Mouse (Mus musculus): ENCODE results near the gene Mns1. TPM values are rescaled to one million over a fixed set of nuclear protein-coding genes. Genes with fewer than 3 reads are reported as not detected.

The Mns1 gene
- polyA plus RNA-seq, 1 experiment from 2014 or later: 18.7 TPM

GRCm38 (mm10) chr9:72404934-72405333 is 32.9 kb upstream of the Mns1 start:
- Histone ChIP-seq H3K9ac (no peak overlapping the region), H3K27me3 (peaks cover 5% of the 10 kb centered on the region; the same call in 1 of the 2 replicates), H3K4me1 (no peaks in the 10 kb centered on the region), H3K4me2 (no peak overlapping the region), H3K4me3 (no peak overlapping the region), H3K36me3 (no peaks in the 10 kb centered on the region), H3K27ac (no peak overlapping the region), H3K9me3 (no peaks in the 10 kb centered on the region)
- WGBS: 76% methylated on average over 3 of the region's 3 CpGs
- ATAC-seq (ENCODE audit: insufficient number of reproducible peaks, low FRiP score, low TSS enrichment, low read depth): no peak

GRCm38 (mm10) chr9:72405882-72406638 is 31.8 kb upstream of the Mns1 start:
- no peak for ATAC-seq (ENCODE audit: insufficient number of reproducible peaks, low FRiP score, low TSS enrichment, low read depth)
- 85% methylated on average over 9 of the region's 9 CpGs for WGBS

DNA sequence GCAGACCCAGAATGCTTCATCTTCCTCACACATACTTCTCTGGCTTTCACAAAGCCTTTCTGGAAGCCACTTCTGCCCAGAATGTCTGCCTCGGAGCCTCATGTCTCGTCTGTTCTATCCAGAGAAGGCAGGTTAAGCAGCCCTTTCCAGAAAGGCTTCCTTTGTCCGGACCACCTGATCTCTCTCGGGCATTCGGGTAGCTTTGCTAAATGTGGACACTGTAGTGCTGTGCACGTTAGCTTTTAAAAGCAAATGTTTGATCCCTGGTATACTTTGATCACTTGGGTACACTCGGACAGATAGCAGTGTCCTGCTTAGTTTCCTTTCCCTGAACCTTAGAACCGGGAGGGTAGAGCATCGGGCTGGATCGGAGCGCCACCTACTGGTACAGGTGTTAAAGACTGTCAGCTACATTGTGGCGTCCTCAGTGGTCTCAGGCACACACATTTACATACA is 29.7 kb upstream of the Mns1 start:
- H3K27me3 ChIP-seq: peaks cover 5% of the 10 kb centered on the region; the same call in 1 of the 2 replicates
- no peaks in the 10 kb centered on the region for H3K36me3 ChIP-seq
- no peak overlapping the region for H3K27ac ChIP-seq
- peak overlapping the region; percentile 37 for H3K4me3 ChIP-seq
- peak; percentile 80 for ATAC-seq (ENCODE audit: insufficient number of reproducible peaks, low FRiP score, low TSS enrichment, low read depth)
- no peaks in the 10 kb centered on the region for H3K4me1 ChIP-seq
- 8% methylated on average over 12 of the region's 12 CpGs for whole genome bisulfite sequencing
- H3K4me2 ChIP-seq: peak overlapping the region; percentile 48
- H3K9ac ChIP-seq: no peak overlapping the region
- H3K9me3 ChIP-seq: no peaks in the 10 kb centered on the region

More at GRCm38 (mm10) chr9:72405882-72406638, 31.8 kb upstream of the Mns1 start:
- Histone ChIP-seq H3K4me3 (no peak overlapping the region), H3K4me1 (no peaks in the 10 kb centered on the region), H3K9ac (no peak overlapping the region), H3K4me2 (no peak overlapping the region), H3K27me3 (peaks cover 5% of the 10 kb centered on the region; the same call in 1 of the 2 replicates), H3K36me3 (no peaks in the 10 kb centered on the region), H3K9me3 (no peaks in the 10 kb centered on the region), H3K27ac (no peak overlapping the region)

DNA sequence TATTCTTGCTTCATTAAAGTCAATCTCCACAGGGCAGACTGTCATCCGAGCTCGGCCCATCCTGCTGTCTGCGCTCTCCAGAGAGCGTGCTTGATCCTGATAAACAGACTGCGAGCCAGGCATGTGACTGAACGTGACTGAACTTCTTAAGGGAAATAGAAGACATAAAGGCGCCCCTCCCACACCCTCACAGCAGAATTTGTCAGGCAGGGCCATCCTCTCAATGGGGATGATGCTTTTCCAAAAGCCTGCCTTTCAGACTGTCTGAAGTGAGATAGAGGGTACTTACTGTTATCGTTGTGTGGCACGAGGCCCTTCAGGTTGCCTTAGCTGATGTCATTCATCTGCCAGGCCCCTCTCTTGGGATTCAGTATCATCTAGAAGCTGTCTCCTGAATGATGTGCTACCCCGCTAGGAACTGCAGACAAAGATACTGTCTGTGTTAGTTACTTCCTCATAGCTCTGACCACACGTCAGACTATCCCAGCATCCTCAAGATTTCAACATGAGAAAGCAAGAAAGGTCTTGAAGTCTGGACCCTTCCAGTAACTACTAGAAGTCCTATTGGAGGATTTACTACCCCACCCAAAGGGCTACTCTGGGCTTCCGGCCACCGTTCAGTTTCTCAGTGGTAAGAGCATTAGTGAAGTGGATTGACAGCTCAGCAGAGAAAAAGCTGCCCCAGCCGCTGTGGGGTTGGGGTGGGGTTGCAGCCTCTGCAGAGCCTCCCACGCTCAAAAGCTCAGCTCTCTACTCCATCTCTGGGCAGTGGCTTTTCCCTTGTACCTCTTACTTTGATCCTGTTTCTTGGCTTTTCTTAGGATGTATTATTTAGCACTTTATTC is 28.2 kb upstream of the Mns1 start:
- ATAC-seq (ENCODE audit: insufficient number of reproducible peaks, low FRiP score, low TSS enrichment, low read depth): no peak
- H3K27me3 ChIP-seq: peaks cover 5% of the 10 kb centered on the region; the same call in 1 of the 2 replicates
- H3K4me2 ChIP-seq: no peak overlapping the region
- H3K9ac ChIP-seq: no peak overlapping the region
- H3K4me3 ChIP-seq: no peak overlapping the region
- H3K4me1 ChIP-seq: no peaks in the 10 kb centered on the region
- no peaks in the 10 kb centered on the region for H3K9me3 ChIP-seq
- no peaks in the 10 kb centered on the region for H3K36me3 ChIP-seq
- no peak overlapping the region for H3K27ac ChIP-seq
- WGBS: 57% methylated on average over 15 of the region's 15 CpGs

DNA sequence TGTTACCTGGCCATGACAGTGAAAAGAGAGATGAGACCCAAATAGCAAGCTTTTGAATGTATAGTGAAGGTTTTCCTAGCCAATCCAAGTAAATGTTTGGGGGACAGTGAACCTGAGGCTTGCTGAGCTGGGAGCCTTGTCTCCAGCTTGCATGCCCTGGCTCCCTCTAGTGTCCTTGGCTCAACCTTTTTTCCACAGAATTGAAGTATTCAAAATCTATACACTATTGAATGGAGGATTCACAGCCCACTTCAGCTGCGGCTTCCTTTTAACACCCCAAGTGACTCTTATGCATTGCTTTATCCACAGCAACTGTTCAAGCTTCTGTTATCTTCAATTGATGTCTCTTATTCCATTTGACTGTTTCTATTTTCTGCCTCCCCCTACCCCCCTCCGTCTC is 26.1 kb upstream of the Mns1 start:
- ATAC-seq (ENCODE audit: insufficient number of reproducible peaks, low FRiP score, low TSS enrichment, low read depth): no peak
- H3K4me2 ChIP-seq: no peak overlapping the region
- 89% methylated on average over 2 of the region's 2 CpGs for WGBS
- H3K36me3 ChIP-seq: no peaks in the 10 kb centered on the region
- H3K27me3 ChIP-seq: peaks cover 5% of the 10 kb centered on the region; the same call in 1 of the 2 replicates
- no peak overlapping the region for H3K27ac ChIP-seq
- no peak overlapping the region for H3K9ac ChIP-seq
- H3K9me3 ChIP-seq: no peaks in the 10 kb centered on the region
- H3K4me1 ChIP-seq: no peaks in the 10 kb centered on the region
- H3K4me3 ChIP-seq: no peak overlapping the region

DNA sequence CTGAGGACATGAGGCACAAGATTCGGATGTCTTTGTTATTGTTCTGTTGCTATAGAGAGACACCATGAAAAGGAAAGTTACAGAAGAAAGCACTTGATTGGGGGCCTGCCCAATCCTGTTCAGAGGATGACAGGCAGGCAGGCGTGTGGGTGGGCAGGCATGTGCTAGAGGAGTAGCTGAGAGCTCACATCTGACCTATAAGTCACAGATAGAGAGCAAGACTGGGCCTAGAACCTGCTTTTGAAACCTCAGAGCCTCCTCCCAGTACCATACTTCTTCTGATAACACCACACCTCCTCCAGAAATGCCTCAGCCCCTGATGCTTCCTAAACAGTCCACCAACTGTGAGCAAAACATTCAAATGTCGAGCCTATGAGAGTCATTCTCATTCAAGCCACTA is 19.4 kb upstream of the Mns1 start:
- Histone ChIP-seq H3K4me2 (no peak overlapping the region), H3K27ac (no peak overlapping the region), H3K4me3 (no peak overlapping the region), H3K4me1 (0 out of 2 replicates have a peak, but pooled peaks cover 4% of the 10 kb centered on the region), H3K9ac (no peak overlapping the region), H3K36me3 (no peaks in the 10 kb centered on the region), H3K9me3 (no peaks in the 10 kb centered on the region), H3K27me3 (no peaks in the 10 kb centered on the region)
- WGBS: 85% methylated on average over 3 of the region's 3 CpGs
- ATAC-seq (ENCODE audit: insufficient number of reproducible peaks, low FRiP score, low TSS enrichment, low read depth): no peak

DNA sequence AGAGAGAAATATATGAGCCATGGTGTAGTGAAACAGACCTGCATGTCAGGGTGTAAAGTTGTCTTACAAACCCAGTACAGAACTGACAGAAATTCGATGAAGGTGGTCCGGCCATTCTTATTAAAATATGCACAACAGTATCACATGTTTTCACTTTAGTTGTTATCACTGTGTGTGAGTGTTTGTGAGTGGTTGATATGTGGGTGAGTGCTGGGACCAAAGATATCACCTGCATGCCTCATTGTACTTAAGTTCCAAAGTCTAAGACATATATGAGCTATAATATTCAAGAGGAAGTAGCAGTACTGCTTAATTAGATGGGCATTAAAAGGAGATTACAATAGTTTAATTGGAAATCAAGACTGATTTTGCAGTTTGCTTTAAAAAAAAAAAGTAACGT is 17.3 kb upstream of the Mns1 start:
- H3K36me3 ChIP-seq: no peaks in the 10 kb centered on the region
- no peak overlapping the region for H3K27ac ChIP-seq
- H3K4me3 ChIP-seq: no peak overlapping the region
- H3K9ac ChIP-seq: no peak overlapping the region
- 73% methylated on average over 3 of the region's 3 CpGs for WGBS
- H3K4me2 ChIP-seq: no peak overlapping the region
- no peaks in the 10 kb centered on the region for H3K9me3 ChIP-seq
- no peak for ATAC-seq (ENCODE audit: insufficient number of reproducible peaks, low FRiP score, low TSS enrichment, low read depth)
- H3K4me1 ChIP-seq: 0 out of 2 replicates have a peak, but pooled peaks cover 4% of the 10 kb centered on the region
- H3K27me3 ChIP-seq: no peaks in the 10 kb centered on the region

DNA sequence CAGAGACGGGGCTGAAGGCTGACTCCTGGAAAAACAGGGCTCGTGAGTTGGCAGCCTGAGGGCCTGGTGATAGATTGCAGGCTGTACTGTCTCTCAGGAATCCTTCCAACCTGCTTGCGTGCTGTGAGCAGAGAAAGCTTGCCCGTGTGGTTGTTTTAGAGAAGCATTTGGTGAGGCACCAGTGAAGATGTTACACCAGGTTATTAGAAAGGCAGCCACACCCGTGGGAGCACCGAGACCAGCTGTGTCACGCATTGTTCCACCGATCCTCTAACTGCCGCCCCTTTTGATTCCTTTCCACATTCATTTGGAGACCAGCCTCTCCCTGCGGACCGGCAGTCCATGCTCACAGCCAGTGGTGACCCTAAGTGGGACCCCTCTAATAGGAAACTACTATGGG is 15.5 kb upstream of the Mns1 start:
- 0 out of 2 replicates have a peak, but pooled peaks cover 4% of the 10 kb centered on the region for H3K4me1 ChIP-seq
- WGBS: 65% methylated on average over 11 of the region's 11 CpGs
- H3K27ac ChIP-seq: no peak overlapping the region
- H3K9ac ChIP-seq: no peak overlapping the region
- H3K27me3 ChIP-seq: no peaks in the 10 kb centered on the region
- no peak for ATAC-seq (ENCODE audit: insufficient number of reproducible peaks, low FRiP score, low TSS enrichment, low read depth)
- H3K36me3 ChIP-seq: no peaks in the 10 kb centered on the region
- H3K4me2 ChIP-seq: no peak overlapping the region
- H3K4me3 ChIP-seq: no peak overlapping the region
- H3K9me3 ChIP-seq: no peaks in the 10 kb centered on the region

DNA sequence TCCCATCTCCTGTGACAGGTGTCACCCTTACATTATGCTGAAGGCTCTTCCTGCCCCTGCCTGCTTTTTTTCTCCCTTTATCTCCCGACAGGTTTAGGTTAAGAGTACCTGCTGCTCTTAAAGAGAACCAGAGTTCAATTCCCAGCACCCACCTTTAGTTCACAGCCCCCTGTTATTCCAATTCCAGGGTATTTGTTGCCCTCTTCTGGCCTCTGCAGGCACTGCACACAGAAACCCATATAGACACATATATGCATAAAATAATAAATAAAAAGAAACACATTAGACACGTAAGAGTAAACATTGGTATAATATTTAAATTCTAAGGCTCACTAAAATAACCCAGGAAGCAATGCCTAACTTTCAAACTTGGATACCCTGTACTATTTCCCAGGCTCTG is 15.1 kb upstream of the Mns1 start:
- Histone ChIP-seq H3K4me1 (0 out of 2 replicates have a peak, but pooled peaks cover 4% of the 10 kb centered on the region), H3K9ac (no peak overlapping the region), H3K4me2 (no peak overlapping the region), H3K36me3 (no peaks in the 10 kb centered on the region), H3K27ac (no peak overlapping the region), H3K4me3 (no peak overlapping the region), H3K27me3 (no peaks in the 10 kb centered on the region), H3K9me3 (no peaks in the 10 kb centered on the region)
- no peak for ATAC-seq (ENCODE audit: insufficient number of reproducible peaks, low FRiP score, low TSS enrichment, low read depth)
- WGBS: 88% methylated on average over 2 of the region's 2 CpGs

GRCm38 (mm10) chr9:72425300-72425850 is 12.4 kb upstream of the Mns1 start:
- H3K27ac ChIP-seq: no peak overlapping the region
- 57% methylated on average over 11 of the region's 11 CpGs for WGBS
- H3K36me3 ChIP-seq: no peaks in the 10 kb centered on the region
- H3K4me1 ChIP-seq: 0 out of 2 replicates have a peak, but pooled peaks cover 4% of the 10 kb centered on the region
- H3K9me3 ChIP-seq: no peaks in the 10 kb centered on the region
- no peaks in the 10 kb centered on the region for H3K27me3 ChIP-seq
- ATAC-seq (ENCODE audit: insufficient number of reproducible peaks, low FRiP score, low TSS enrichment, low read depth): no peak
- no peak overlapping the region for H3K4me3 ChIP-seq
- no peak overlapping the region for H3K9ac ChIP-seq
- H3K4me2 ChIP-seq: no peak overlapping the region

DNA sequence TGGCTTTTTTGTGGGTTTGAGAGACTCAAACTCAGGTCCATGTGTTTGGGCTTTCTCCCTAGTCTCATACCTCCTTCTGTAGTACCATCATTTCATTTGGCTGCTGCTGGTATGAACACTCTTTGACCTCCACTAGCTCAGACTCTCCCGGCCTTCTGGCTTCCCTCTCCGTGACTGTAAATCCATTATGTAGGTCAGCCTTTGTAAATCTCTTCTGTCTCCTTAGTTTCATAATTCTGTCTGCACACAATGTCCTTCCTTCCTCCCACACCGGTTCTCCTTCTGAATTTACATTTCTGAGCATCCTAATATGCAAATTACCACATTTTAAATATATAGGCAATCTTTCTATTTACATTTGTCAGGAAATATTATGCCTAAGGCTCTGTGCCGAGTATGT is 9.9 kb upstream of the Mns1 start:
- WGBS: 58% methylated on average over 4 of the region's 4 CpGs
- H3K4me2 ChIP-seq: no peak overlapping the region
- no peaks in the 10 kb centered on the region for H3K27me3 ChIP-seq
- H3K4me3 ChIP-seq: no peak overlapping the region
- H3K9ac ChIP-seq: no peak overlapping the region
- H3K9me3 ChIP-seq: no peaks in the 10 kb centered on the region
- H3K27ac ChIP-seq: no peak overlapping the region
- H3K4me1 ChIP-seq: no peaks in the 10 kb centered on the region
- ATAC-seq (ENCODE audit: insufficient number of reproducible peaks, low FRiP score, low TSS enrichment, low read depth): no peak
- no peaks in the 10 kb centered on the region for H3K36me3 ChIP-seq

GRCm38 (mm10) chr9:72434876-72435275 is 2.9 kb upstream of the Mns1 start:
- H3K4me3 ChIP-seq: no peak overlapping the region
- no peak overlapping the region for H3K27ac ChIP-seq
- WGBS: 41% methylated on average over 9 of the region's 9 CpGs
- H3K4me2 ChIP-seq: no peak overlapping the region
- H3K27me3 ChIP-seq: no peaks in the 10 kb centered on the region
- H3K4me1 ChIP-seq: peaks cover 10% of the 10 kb centered on the region
- ATAC-seq (ENCODE audit: insufficient number of reproducible peaks, low FRiP score, low TSS enrichment, low read depth): no peak
- no peaks in the 10 kb centered on the region for H3K9me3 ChIP-seq
- no peaks in the 10 kb centered on the region for H3K36me3 ChIP-seq
- H3K9ac ChIP-seq: no peak overlapping the region
